Mouse (Mus musculus): ENCODE measurements around the gene Scnm1.

Scnm1 gene

GRCm38 (mm10) chr3:95133680-95134101, at the start of gene Scnm1, which contains the start of gene Lysmd1:
Scnm1 (minus strand) TSS chr3:95134011.
Lysmd1 (plus strand) TSS chr3:95134088.
- in situ Hi-C loops (cut with MboI; ENCODE audit: low pct_unique_long_range_greater_than_20kb in 1 of 2, low sequenced_read_pairs in 2 of 2, unreplicated experiment in 1 of 2), result no loop called here

GRCm38 (mm10) chr3:95181841-95182240, 48.0 kb upstream of the Scnm1 start:
- in situ Hi-C loops (cut with MboI; ENCODE audit: low pct_unique_long_range_greater_than_20kb in 1 of 2, low sequenced_read_pairs in 2 of 2, unreplicated experiment in 1 of 2), result no loop called here

GRCm38 (mm10) chr3:95179890-95180289, 46.1 kb upstream of the Scnm1 start:
- in situ Hi-C loops (cut with MboI; ENCODE audit: low pct_unique_long_range_greater_than_20kb in 1 of 2, low sequenced_read_pairs in 2 of 2, unreplicated experiment in 1 of 2), result no loop called here

- in situ Hi-C loops (cut with MboI; ENCODE audit: low pct_unique_long_range_greater_than_20kb in 1 of 2, low sequenced_read_pairs in 2 of 2, unreplicated experiment in 1 of 2), result no loop called here
Observed at GRCm38 (mm10) chr3:95178948-95179347, 45.1 kb upstream of the Scnm1 start.

GRCm38 (mm10) chr3:95177583-95177982, 43.8 kb upstream of the Scnm1 start:
- in situ Hi-C loops (cut with MboI; ENCODE audit: low pct_unique_long_range_greater_than_20kb in 1 of 2, low sequenced_read_pairs in 2 of 2, unreplicated experiment in 1 of 2), result no loop called here

- in situ Hi-C loops (cut with MboI; ENCODE audit: low pct_unique_long_range_greater_than_20kb in 1 of 2, low sequenced_read_pairs in 2 of 2, unreplicated experiment in 1 of 2), result no loop called here
Observed at GRCm38 (mm10) chr3:95176500-95176899, 42.7 kb upstream of the Scnm1 start.

- in situ Hi-C loops (cut with MboI; ENCODE audit: low pct_unique_long_range_greater_than_20kb in 1 of 2, low sequenced_read_pairs in 2 of 2, unreplicated experiment in 1 of 2), result no loop called here
Observed at GRCm38 (mm10) chr3:95174011-95174592, 40.3 kb upstream of the Scnm1 start.

GRCm38 (mm10) chr3:95173256-95173949, 39.6 kb upstream of the Scnm1 start:
- in situ Hi-C loops (cut with MboI; ENCODE audit: low pct_unique_long_range_greater_than_20kb in 1 of 2, low sequenced_read_pairs in 2 of 2, unreplicated experiment in 1 of 2), result no loop called here

GRCm38 (mm10) chr3:95172526-95173255, 38.9 kb upstream of the Scnm1 start:
- in situ Hi-C loops (cut with MboI; ENCODE audit: low pct_unique_long_range_greater_than_20kb in 1 of 2, low sequenced_read_pairs in 2 of 2, unreplicated experiment in 1 of 2), result no loop called here

GRCm38 (mm10) chr3:95171105-95171504, 37.3 kb upstream of the Scnm1 start:
- in situ Hi-C loops (cut with MboI; ENCODE audit: low pct_unique_long_range_greater_than_20kb in 1 of 2, low sequenced_read_pairs in 2 of 2, unreplicated experiment in 1 of 2), result no loop called here

GRCm38 (mm10) chr3:95169996-95170395, 36.2 kb upstream of the Scnm1 start:
- in situ Hi-C loops (cut with MboI; ENCODE audit: low pct_unique_long_range_greater_than_20kb in 1 of 2, low sequenced_read_pairs in 2 of 2, unreplicated experiment in 1 of 2), result no loop called here

- in situ Hi-C loops (cut with MboI; ENCODE audit: low pct_unique_long_range_greater_than_20kb in 1 of 2, low sequenced_read_pairs in 2 of 2, unreplicated experiment in 1 of 2), result no loop called here
Observed at GRCm38 (mm10) chr3:95164840-95165239, 31.0 kb upstream of the Scnm1 start.

- in situ Hi-C loops (cut with MboI; ENCODE audit: low pct_unique_long_range_greater_than_20kb in 1 of 2, low sequenced_read_pairs in 2 of 2, unreplicated experiment in 1 of 2), result no loop called here
Observed at GRCm38 (mm10) chr3:95164256-95164550, 30.4 kb upstream of the Scnm1 start.

- in situ Hi-C loops (cut with MboI; ENCODE audit: low pct_unique_long_range_greater_than_20kb in 1 of 2, low sequenced_read_pairs in 2 of 2, unreplicated experiment in 1 of 2), result no loop called here
Observed at GRCm38 (mm10) chr3:95163419-95164255, 29.8 kb upstream of the Scnm1 start.

GRCm38 (mm10) chr3:95162345-95162628, 28.5 kb upstream of the Scnm1 start:
- in situ Hi-C loops (cut with MboI; ENCODE audit: low pct_unique_long_range_greater_than_20kb in 1 of 2, low sequenced_read_pairs in 2 of 2, unreplicated experiment in 1 of 2), result no loop called here

GRCm38 (mm10) chr3:95161618-95162344, 28.0 kb upstream of the Scnm1 start:
- in situ Hi-C loops (cut with MboI; ENCODE audit: low pct_unique_long_range_greater_than_20kb in 1 of 2, low sequenced_read_pairs in 2 of 2, unreplicated experiment in 1 of 2), result no loop called here

GRCm38 (mm10) chr3:95161041-95161551, 27.3 kb upstream of the Scnm1 start:
- in situ Hi-C loops (cut with MboI; ENCODE audit: low pct_unique_long_range_greater_than_20kb in 1 of 2, low sequenced_read_pairs in 2 of 2, unreplicated experiment in 1 of 2), result no loop called here
